Mouse (Mus musculus) heart, adult 8-10 months (tissue): Measurements from ENCODE around the gene Accsl. TPM values are rescaled to one million over a fixed set of nuclear protein-coding genes. Genes with fewer than 3 reads are reported as not detected.

Experiments used
- DNase-seq: peaks from one replicate; pipeline ENCODE4 v3.0.0; 2022; ENCODE audit warnings: low spot score
- total RNA-seq, 4 experiments: library from RNA; stranded (reverse); gene quantifications; 2 replicates each; pipeline ENCODE4 v1.2.4; 2022

Accsl gene
- total RNA-seq, 4 experiments from 2014 or later = not detected

- DNase-seq = no peak
Observed at GRCm38 (mm10) chr2:93809931-93810330, 59.0 kb downstream of the Accsl start.

DNA sequence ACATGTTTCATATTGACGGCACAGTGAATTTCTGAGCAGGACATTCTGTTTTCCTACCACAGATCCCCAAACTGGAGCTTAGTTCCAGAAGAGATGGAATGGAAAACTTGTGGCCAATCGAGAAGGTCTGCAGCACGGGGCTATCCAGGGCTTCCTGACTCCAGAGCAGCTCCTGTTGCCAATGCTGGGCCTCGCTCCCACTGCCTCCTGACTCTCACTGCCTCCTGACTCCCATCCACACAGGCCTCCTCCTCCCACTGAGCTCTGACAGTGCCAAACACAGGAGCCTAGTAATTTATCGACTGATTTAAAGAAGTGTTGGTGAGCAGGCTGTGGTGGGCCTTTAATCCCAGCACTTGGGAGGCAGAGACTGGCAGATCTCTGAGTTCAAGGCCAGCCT, 60.9 kb downstream of the Accsl start:
- no peak for DNase-seq

- no peak for DNase-seq
Observed at GRCm38 (mm10) chr2:93807440-93807839, 61.5 kb downstream of the Accsl start.

GRCm38 (mm10) chr2:93806487-93807201, 62.3 kb downstream of the Accsl start:
- DNase-seq = no peak

DNA sequence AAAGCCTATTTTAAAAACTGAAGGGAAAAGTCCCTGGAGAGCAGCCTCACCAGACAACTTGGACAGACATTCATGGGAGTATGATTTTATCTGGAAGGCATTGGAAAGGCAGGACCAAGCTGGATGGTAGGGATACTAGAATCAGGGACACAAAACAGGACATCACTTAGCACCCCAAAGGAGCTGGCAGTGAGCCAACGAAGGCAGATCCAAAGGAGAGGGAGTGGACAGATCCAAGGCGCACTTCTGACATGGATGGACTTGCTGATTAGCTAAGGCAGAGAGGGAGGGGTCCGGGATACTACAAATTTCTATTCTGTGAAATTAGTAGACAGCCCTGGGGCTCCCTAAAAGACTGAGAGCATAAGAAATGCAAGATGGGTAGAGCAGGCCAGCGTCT, 63.4 kb downstream of the Accsl start:
- DNase-seq = no peak

Other genes starting within 250 kb of the Accsl start
- 1 to 10 TPM in 1 of 4 experiments, under 1 TPM in 3; 0.75 to 1.2 (median 0.97) TPM for gene Alx4, start 226.8 kb downstream of the Accsl start, total RNA-seq
- 10 to 100 TPM; 40.9 to 43.0 (median 42.0) TPM for gene Ext2, start 46.6 kb downstream of the Accsl start, total RNA-seq
- gene Accs, start 19.2 kb downstream of the Accsl start, total RNA-seq = 1 to 10 TPM; 4.1 to 9.5 (median 5.7) TPM
- gene Gm13889, start 88.0 kb upstream of the Accsl start, total RNA-seq = 10 to 100 TPM in 1 of 4 experiments, 1 to 10 TPM in 3; 6.9 to 10.7 (median 8.7) TPM
- gene Gm27027, start 127.2 kb upstream of the Accsl start, total RNA-seq = not detected
- gene Alkbh3, start 141.7 kb upstream of the Accsl start, total RNA-seq = 10 to 100 TPM; 50.2 to 61.7 (median 59.9) TPM